Mouse (Mus musculus): ENCODE results near the gene Spp2. TPM values are rescaled to one million over a fixed set of nuclear protein-coding genes. Genes with fewer than 3 reads are reported as not detected.

Gene Spp2
- polyA plus RNA-seq, 1 experiment from 2014 or later, result 21.7 TPM

DNA sequence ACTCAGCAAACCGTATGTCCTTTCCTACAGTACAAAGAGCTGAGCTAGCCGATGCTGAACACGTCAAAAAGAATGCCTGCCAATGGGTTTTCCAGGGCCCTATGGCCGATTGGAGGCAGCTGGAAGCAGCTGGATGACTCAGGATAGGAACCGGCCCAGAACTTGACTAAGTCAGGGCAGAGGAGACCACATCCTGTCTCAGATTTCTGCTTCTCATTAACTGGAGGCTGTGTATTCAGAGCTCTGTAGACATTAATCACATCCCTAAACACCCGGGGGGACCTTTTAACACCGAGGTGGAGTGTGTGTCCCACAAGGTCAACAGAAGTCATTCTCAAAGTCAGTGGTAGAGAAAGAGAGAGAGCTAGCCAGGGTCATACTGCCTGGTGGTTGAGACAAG, 67.8 kb downstream of the Spp2 start:
- Histone ChIP-seq H3K4me3 (replicated peaks) (no peak overlapping the region), H3K9me3 (no peaks in the 10 kb centered on the region), H3K4me1 (peaks cover 24% of the 10 kb centered on the region), H3K27me3 (replicated peaks) (no peaks in the 10 kb centered on the region), H3K27ac (peak overlapping the region; percentile 72), H3K4me2 (no peak overlapping the region), H3K36me3 (no peaks in the 10 kb centered on the region), H3K9ac (no peak overlapping the region)
- WGBS, result 16% methylated on average over 7 of the region's 7 CpGs
- peak; percentile 70 for ATAC-seq (ENCODE audit: insufficient read depth, low FRiP score, low read depth)

DNA sequence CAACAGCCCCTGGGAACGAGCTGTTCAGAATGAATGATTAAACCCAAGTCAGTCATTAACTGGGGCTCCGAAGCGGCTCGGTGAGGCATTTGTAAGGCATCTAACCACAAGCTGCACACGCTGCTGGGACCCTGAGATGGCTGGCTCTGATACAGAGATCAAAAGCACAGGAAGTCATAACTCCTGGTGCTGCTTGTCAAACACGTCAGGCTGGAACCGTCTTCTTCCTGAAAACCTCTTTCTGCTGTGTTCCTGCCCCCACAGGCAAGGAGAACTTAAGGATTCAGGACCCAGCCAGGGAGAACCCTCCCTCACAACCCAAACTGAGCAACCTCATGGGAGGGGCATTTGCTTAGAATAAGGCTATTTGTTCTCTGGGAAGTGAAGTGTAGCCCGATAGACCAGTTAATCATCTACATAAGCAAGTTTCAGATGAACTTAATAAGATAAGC, 68.8 kb downstream of the Spp2 start:
- H3K4me3 ChIP-seq (replicated peaks), result no peak overlapping the region
- H3K9ac ChIP-seq, result no peak overlapping the region
- H3K27me3 ChIP-seq (replicated peaks), result no peaks in the 10 kb centered on the region
- H3K27ac ChIP-seq, result peak overlapping the region; percentile 72
- 9% methylated on average over 8 of the region's 8 CpGs for WGBS
- ATAC-seq (ENCODE audit: insufficient read depth, low FRiP score, low read depth), result peak; percentile 57; the same call in 1 of the 2 replicates
- H3K4me1 ChIP-seq, result peaks cover 22% of the 10 kb centered on the region
- H3K36me3 ChIP-seq, result no peaks in the 10 kb centered on the region
- H3K4me2 ChIP-seq, result 0 out of 2 replicates have a peak overlapping the region, but pooled peaks have one; percentile 13
- no peaks in the 10 kb centered on the region for H3K9me3 ChIP-seq

Other genes with a start within 250 kb of the Spp2 start
- not detected in 2 replicates for gene Ugt1a5, start 240.9 kb upstream of the Spp2 start, polyA plus RNA-seq (2015; fragmentation: Nextera tagmentation; extraction: Ambion mirVana)
- gene Ugt1a2, start 206.4 kb upstream of the Spp2 start, polyA plus RNA-seq (2015; fragmentation: Nextera tagmentation; extraction: Ambion mirVana), result 0.23 and 0.50 TPM in 2 replicates
- 8.4 and 10.1 TPM in 2 replicates for gene Dnajb3, start 201.2 kb upstream of the Spp2 start, polyA plus RNA-seq (2015; fragmentation: Nextera tagmentation; extraction: Ambion mirVana)
- 5.3 and 7.1 TPM in 2 replicates for gene Ugt1a1, start 195.0 kb upstream of the Spp2 start, polyA plus RNA-seq (2015; fragmentation: Nextera tagmentation; extraction: Ambion mirVana)
- gene Mroh2a, start 180.0 kb upstream of the Spp2 start, polyA plus RNA-seq (2015; fragmentation: Nextera tagmentation; extraction: Ambion mirVana), result 0.94 and 1.2 TPM in 2 replicates
- 162 and 176 TPM in 2 replicates for gene Hjurp, start 129.3 kb upstream of the Spp2 start, polyA plus RNA-seq (2015; fragmentation: Nextera tagmentation; extraction: Ambion mirVana)
- gene Trpm8, start 129.3 kb upstream of the Spp2 start, polyA plus RNA-seq (2015; fragmentation: Nextera tagmentation; extraction: Ambion mirVana), result not detected in 2 replicates
- not detected in 2 replicates for gene Glrp1, start 103.1 kb downstream of the Spp2 start, polyA plus RNA-seq (2015; fragmentation: Nextera tagmentation; extraction: Ambion mirVana)

Data from stomach, embryonic 15.5 days (tissue).